Mouse (Mus musculus) ES-Bruce4 (cell line): ENCODE results near the gene Il12b.
A peak's percentile ranks its signal among the peaks of the same experiment; 100 is the strongest.

Source experiments
- CTCF ChIP-seq: IDR thresholded peaks from one replicate; pipeline ENCODE4 v1.8.1; 2011; ENCODE audit warnings: low read depth, low read length
- EP300 ChIP-seq: IDR thresholded peaks from 2 replicates; pipeline ENCODE4 v1.6.1; 2011; ENCODE audit warnings: low read depth, low read length; ENCODE audit not compliant: insufficient read depth

GRCm38 (mm10) chr11:44412276-44412675, 12.4 kb downstream of the Il12b start:
- TF ChIP-seq CTCF, result peak; percentile 13
- TF ChIP-seq EP300, result no peak
